ENCODE assay signal across 17 mouse cellular contexts in genomic region chr16:7052408-7052807, GRCm38 (mm10).
DNase-seq lines count a peak whose midpoint lies in the region; ATAC-seq and TF ChIP-seq lines count a peak whose summit lies in the region.
"Had no signal": no experiment of that assay in that cellular context is flagged by ENCODE, and none has a peak within 500 bp of the region (broad histone marks: within the 10 kb centered on the region; RNA-seq: fewer than 3 reads in every experiment).

No protein-coding gene starts in this region.

- no peak for DNase-seq in embryonic facial prominence, embryonic 14.5 days (ENCODE audit: low spot score)
- no peak for DNase-seq in embryonic facial prominence, embryonic 10.5 days (ENCODE audit: low spot score)
- no peak for DNase-seq in hindbrain, postnatal 0 days (ENCODE audit: low spot score)
- no peak for DNase-seq in spleen, postnatal 36 days (ENCODE audit: low spot score in 2 of 2)
- no peak for DNase-seq in cerebellum, adult 2 months
- DNase-seq: adrenal gland, postnatal 14 days; cerebellum, postnatal 25 days; kidney, postnatal 10 days; liver, postnatal 0 days; lung, postnatal 4 days; thymus, postnatal 4 days had no signal

- no peaks in the 10 kb centered on the region for H3K36me3 ChIP-seq in embryonic facial prominence, embryonic 14.5 days (ENCODE audit: control insufficient read depth, insufficient read depth, low read length)
- no peaks in the 10 kb centered on the region for H3K36me3 ChIP-seq in embryonic facial prominence, embryonic 10.5 days (replicated peaks)
- no peaks in the 10 kb centered on the region for H3K36me3 ChIP-seq in forebrain, embryonic 15.5 days
- H3K36me3 ChIP-seq in hindbrain, postnatal 0 days (ENCODE audit: insufficient read depth, low read length) = no peaks in the 10 kb centered on the region
- no peaks in the 10 kb centered on the region for H3K36me3 ChIP-seq in neural tube, embryonic 13.5 days
- H3K36me3 ChIP-seq: embryonic facial prominence, embryonic 15.5 days; intestine, embryonic 15.5 days had no signal

- H3K9me3 ChIP-seq in embryonic facial prominence, embryonic 14.5 days (ENCODE audit: control insufficient read depth, low read length) = no peaks in the 10 kb centered on the region
- no peaks in the 10 kb centered on the region for H3K9me3 ChIP-seq in embryonic facial prominence, embryonic 10.5 days
- no peaks in the 10 kb centered on the region for H3K9me3 ChIP-seq in forebrain, embryonic 15.5 days
- no peaks in the 10 kb centered on the region for H3K9me3 ChIP-seq in hindbrain, postnatal 0 days (ENCODE audit: low read length)
- no peaks in the 10 kb centered on the region for H3K9me3 ChIP-seq in neural tube, embryonic 13.5 days
- H3K9me3 ChIP-seq: embryonic facial prominence, embryonic 15.5 days; intestine, embryonic 15.5 days had no signal

- no peak for TF ChIP-seq CTCF in hindbrain, postnatal 0 days (IDR thresholded peaks at IDR 0.05; ENCODE audit: low read depth)
- TF ChIP-seq CTCF in cerebellum, adult 2 months (IDR thresholded peaks at IDR 0.05; ENCODE audit: borderline replicate concordance, insufficient read depth, low read depth, low read length) = no peak

- peak; percentile 41; the same call in 1 of the 2 replicates for ATAC-seq in embryonic facial prominence, embryonic 14.5 days (ENCODE audit: low read depth)
- peak; percentile 55 for ATAC-seq in forebrain, embryonic 15.5 days (replicated peaks)
- no peak for ATAC-seq in hindbrain, postnatal 0 days
- ATAC-seq in neural tube, embryonic 13.5 days (ENCODE audit: low read depth) = 0 out of 2 replicates have a peak, but pooled peaks have one; percentile 44
- no peak for ATAC-seq in activated CD4-positive, CD25-positive, alpha-beta regulatory T cell, adult 4 months
- ATAC-seq: intestine, embryonic 15.5 days; liver, postnatal 0 days had no signal

- no peak overlapping the region for H3K4me3 ChIP-seq in embryonic facial prominence, embryonic 14.5 days (ENCODE audit: low read depth, low read length)
- H3K4me3 ChIP-seq in embryonic facial prominence, embryonic 10.5 days = no peak overlapping the region
- no peak overlapping the region for H3K4me3 ChIP-seq in forebrain, embryonic 15.5 days
- no peak overlapping the region for H3K4me3 ChIP-seq in hindbrain, postnatal 0 days (ENCODE audit: low read length)
- H3K4me3 ChIP-seq in neural tube, embryonic 13.5 days = no peak overlapping the region
- no peak overlapping the region for H3K4me3 ChIP-seq in cerebellum, adult 2 months (replicated peaks; ENCODE audit: insufficient read depth, low read depth, low read length)
- H3K4me3 ChIP-seq: embryonic facial prominence, embryonic 15.5 days; intestine, embryonic 15.5 days had no signal

- H3K27ac ChIP-seq in embryonic facial prominence, embryonic 14.5 days (replicated peaks; ENCODE audit: low read depth, low read length) = no peak overlapping the region
- no peak overlapping the region for H3K27ac ChIP-seq in embryonic facial prominence, embryonic 10.5 days (replicated peaks)
- peak overlapping the region; percentile 45 for H3K27ac ChIP-seq in forebrain, embryonic 15.5 days (replicated peaks)
- no peak overlapping the region for H3K27ac ChIP-seq in hindbrain, postnatal 0 days
- peak overlapping the region; percentile 77 for H3K27ac ChIP-seq in neural tube, embryonic 13.5 days (replicated peaks)
- no peak overlapping the region for H3K27ac ChIP-seq in cerebellum, adult 2 months (ENCODE audit: insufficient read depth, low read length)
- H3K27ac ChIP-seq: embryonic facial prominence, embryonic 15.5 days; intestine, embryonic 15.5 days; stomach, postnatal 0 days had no signal

- no peaks in the 10 kb centered on the region for H3K27me3 ChIP-seq in embryonic facial prominence, embryonic 14.5 days (replicated peaks; ENCODE audit: control insufficient read depth, insufficient read depth, low read length)
- H3K27me3 ChIP-seq in embryonic facial prominence, embryonic 10.5 days (replicated peaks; ENCODE audit: low read depth, poor library complexity, severe bottlenecking) = peaks cover 28% of the 10 kb centered on the region
- H3K27me3 ChIP-seq in forebrain, embryonic 15.5 days = no peaks in the 10 kb centered on the region
- no peaks in the 10 kb centered on the region for H3K27me3 ChIP-seq in hindbrain, postnatal 0 days (ENCODE audit: insufficient read depth, low read length)
- H3K27me3 ChIP-seq in neural tube, embryonic 13.5 days = no peaks in the 10 kb centered on the region
- H3K27me3 ChIP-seq in cerebellum, adult 2 months (ENCODE audit: control insufficient read depth, insufficient read depth, low read length) = no peaks in the 10 kb centered on the region
- H3K27me3 ChIP-seq: intestine, embryonic 15.5 days had no signal

- no peaks in the 10 kb centered on the region for H3K4me1 ChIP-seq in embryonic facial prominence, embryonic 14.5 days (ENCODE audit: control insufficient read depth, insufficient read depth, low read length)
- H3K4me1 ChIP-seq in embryonic facial prominence, embryonic 10.5 days = peaks cover 28% of the 10 kb centered on the region
- H3K4me1 ChIP-seq in forebrain, embryonic 15.5 days = peaks cover 37% of the 10 kb centered on the region
- peaks cover 15% of the 10 kb centered on the region; the same call in 1 of the 2 replicates for H3K4me1 ChIP-seq in hindbrain, postnatal 0 days (ENCODE audit: insufficient read depth, low read length)
- H3K4me1 ChIP-seq in neural tube, embryonic 13.5 days (replicated peaks) = peaks cover 64% of the 10 kb centered on the region
- H3K4me1 ChIP-seq in cerebellum, adult 2 months (ENCODE audit: control insufficient read depth, insufficient read depth, low read length) = peaks cover 9% of the 10 kb centered on the region

- no peak overlapping the region for H3K4me2 ChIP-seq in embryonic facial prominence, embryonic 14.5 days (ENCODE audit: low read depth, low read length)
- peak overlapping the region; percentile 4; the same call in 1 of the 2 replicates for H3K4me2 ChIP-seq in forebrain, embryonic 15.5 days (replicated peaks)
- 0 out of 2 replicates have a peak overlapping the region, but pooled peaks have one; percentile 2 for H3K4me2 ChIP-seq in hindbrain, postnatal 0 days (ENCODE audit: low read depth, low read length)
- peak overlapping the region; percentile 38 for H3K4me2 ChIP-seq in neural tube, embryonic 13.5 days
- H3K4me2 ChIP-seq: embryonic facial prominence, embryonic 15.5 days; intestine, embryonic 15.5 days had no signal

- 29% methylated on average over 9 of the region's 9 CpGs for WGBS in embryonic facial prominence, embryonic 14.5 days
- 30% methylated on average over 9 of the region's 9 CpGs for WGBS in embryonic facial prominence, embryonic 10.5 days
- WGBS in forebrain, embryonic 15.5 days = 4% methylated on average over 9 of the region's 9 CpGs
- WGBS in hindbrain, postnatal 0 days = 10% methylated on average over 9 of the region's 9 CpGs
- WGBS in neural tube, embryonic 13.5 days = 9% methylated on average over 9 of the region's 9 CpGs
- WGBS in cerebellum, adult 2 months = 38% methylated on average over 9 of the region's 9 CpGs

- TF ChIP-seq POLR2A in cerebellum, adult 2 months (IDR thresholded peaks at IDR 0.05; ENCODE audit: borderline replicate concordance, insufficient read depth, low read length) = no peak

- H3K9ac ChIP-seq in embryonic facial prominence, embryonic 14.5 days (ENCODE audit: low read depth, low read length) = no peak overlapping the region
- H3K9ac ChIP-seq in forebrain, embryonic 15.5 days (replicated peaks) = no peak overlapping the region
- H3K9ac ChIP-seq in hindbrain, postnatal 0 days (replicated peaks; ENCODE audit: low read length) = no peak overlapping the region
- H3K9ac ChIP-seq in neural tube, embryonic 13.5 days = peak overlapping the region; percentile 47
- H3K9ac ChIP-seq: embryonic facial prominence, embryonic 15.5 days; intestine, embryonic 15.5 days; liver, postnatal 0 days had no signal

Comparison
In these comparisons a context has a peak if more than half of its experiments do, and no peak if none do; other contexts are left out.
1. ATAC-seq: peak in embryonic facial prominence, embryonic 14.5 days (single experiment), forebrain, embryonic 15.5 days (single experiment) and neural tube, embryonic 13.5 days (single experiment); none in hindbrain, postnatal 0 days (single experiment) and activated CD4-positive, CD25-positive, alpha-beta regulatory T cell, adult 4 months (single experiment).
2. H3K27ac ChIP-seq: peak in forebrain, embryonic 15.5 days (single experiment) and neural tube, embryonic 13.5 days (single experiment); none in embryonic facial prominence, embryonic 14.5 days (single experiment), embryonic facial prominence, embryonic 10.5 days (single experiment), hindbrain, postnatal 0 days (single experiment) and cerebellum, adult 2 months (single experiment).